Mouse (Mus musculus): ENCODE measurements at regions not wholly inside any gene's neighbourhood (a gene's known extent, or its start where the extent isn't known, plus 50 kb on each side); places are given as distances from the start of the nearest gene placed in this dataset.

DNA sequence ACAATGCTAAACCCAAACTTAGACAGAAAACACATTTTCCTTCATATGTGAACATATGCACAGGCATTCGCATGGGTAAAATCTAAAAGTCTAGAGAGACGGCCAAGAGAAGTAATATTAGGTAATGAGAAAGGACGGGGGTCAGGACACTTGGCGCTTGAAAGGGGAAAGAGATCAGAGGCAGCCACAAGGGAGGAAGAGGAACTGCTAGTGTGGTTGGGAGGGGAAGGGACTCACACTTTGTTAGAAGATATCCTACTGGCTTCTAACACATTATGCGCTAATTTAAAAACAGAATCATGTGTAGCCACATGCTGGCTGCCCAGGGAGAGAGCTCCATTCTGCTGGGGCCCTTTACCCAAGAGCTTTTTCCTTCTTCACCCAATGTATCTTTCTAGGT, 227.5 kb downstream of the Uaca start:
- no peak for ATAC-seq (ENCODE audit: insufficient number of reproducible peaks, insufficient read depth, low FRiP score, low TSS enrichment, low read depth)
- Histone ChIP-seq H3K4me2 (no peak overlapping the region), H3K27ac (no peak overlapping the region), H3K4me3 (no peak overlapping the region), H3K9me3 (no peaks in the 10 kb centered on the region), H3K36me3 (no peaks in the 10 kb centered on the region), H3K9ac (no peak overlapping the region), H3K4me1 (peaks cover 7% of the 10 kb centered on the region; the same call in 1 of the 2 replicates), H3K27me3 (peaks cover 28% of the 10 kb centered on the region)
- WGBS: 84% methylated on average over 5 of the region's 5 CpGs

DNA sequence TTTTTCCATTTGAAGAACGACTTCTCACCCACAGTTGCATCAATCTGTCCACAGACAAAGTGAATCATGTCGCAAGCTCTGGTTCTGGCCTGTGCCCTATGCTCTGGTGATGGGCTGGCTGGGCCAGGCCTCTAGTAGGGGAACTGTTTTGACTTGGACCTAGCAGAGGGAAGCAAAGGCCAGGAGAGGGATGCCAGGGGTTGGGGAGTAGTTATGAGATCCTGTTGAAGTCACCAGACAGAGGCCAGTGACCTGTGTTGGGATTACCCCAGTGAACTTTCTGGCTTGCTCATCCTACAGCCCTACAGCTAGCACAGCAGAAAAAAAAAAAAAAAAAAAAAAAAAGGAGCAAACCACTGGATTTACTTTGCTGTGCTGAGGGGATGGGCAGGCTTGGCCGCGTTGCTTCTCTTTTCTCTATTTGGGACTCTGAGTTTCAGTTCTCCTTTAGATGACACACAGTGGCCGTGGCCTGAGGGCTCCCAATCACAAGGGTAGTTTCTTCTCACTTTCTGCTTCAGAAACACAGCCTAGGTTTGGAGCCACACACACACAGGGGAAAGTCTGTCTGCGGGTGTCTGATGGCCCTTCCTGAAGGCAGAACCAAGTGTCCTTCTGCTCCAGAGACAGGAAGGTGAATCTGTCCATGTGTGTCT, 228.2 kb downstream of the Uaca start:
- WGBS: 76% methylated on average over 6 of the region's 6 CpGs
- Histone ChIP-seq H3K4me2 (no peak overlapping the region), H3K27ac (no peak overlapping the region), H3K4me3 (no peak overlapping the region), H3K9ac (no peak overlapping the region), H3K4me1 (no peaks in the 10 kb centered on the region), H3K27me3 (peaks cover 27% of the 10 kb centered on the region), H3K9me3 (no peaks in the 10 kb centered on the region), H3K36me3 (no peaks in the 10 kb centered on the region)
- no peak for ATAC-seq (ENCODE audit: insufficient number of reproducible peaks, insufficient read depth, low FRiP score, low TSS enrichment, low read depth)

DNA sequence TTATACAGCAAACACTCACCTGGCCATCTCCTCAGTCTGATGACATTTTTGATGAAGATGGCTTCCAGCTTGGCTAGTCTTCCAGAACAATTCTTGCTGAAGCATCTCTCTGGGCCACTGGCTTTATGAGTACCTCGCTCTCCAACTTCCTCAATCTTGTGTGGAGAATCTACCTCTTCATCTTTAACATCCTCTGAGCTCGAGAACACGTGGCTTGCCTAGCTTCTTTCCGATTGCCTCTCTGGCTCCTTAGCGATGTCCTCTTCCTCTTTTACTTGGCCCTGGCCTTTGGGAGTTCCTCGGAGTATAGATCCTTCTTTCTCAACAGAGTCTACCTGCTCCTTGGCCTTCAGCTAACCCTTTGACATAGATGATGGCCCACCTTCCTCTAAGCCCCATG, 231.0 kb downstream of the Uaca start:
- H3K9ac ChIP-seq: no peak overlapping the region
- H3K27ac ChIP-seq: no peak overlapping the region
- WGBS: 91% methylated on average over 6 of the region's 6 CpGs
- H3K4me3 ChIP-seq: no peak overlapping the region
- no peaks in the 10 kb centered on the region for H3K9me3 ChIP-seq
- no peaks in the 10 kb centered on the region for H3K36me3 ChIP-seq
- peaks cover 10% of the 10 kb centered on the region for H3K4me1 ChIP-seq
- no peak overlapping the region for H3K4me2 ChIP-seq
- no peak for ATAC-seq (ENCODE audit: insufficient number of reproducible peaks, insufficient read depth, low FRiP score, low TSS enrichment, low read depth)
- peaks cover 24% of the 10 kb centered on the region for H3K27me3 ChIP-seq

DNA sequence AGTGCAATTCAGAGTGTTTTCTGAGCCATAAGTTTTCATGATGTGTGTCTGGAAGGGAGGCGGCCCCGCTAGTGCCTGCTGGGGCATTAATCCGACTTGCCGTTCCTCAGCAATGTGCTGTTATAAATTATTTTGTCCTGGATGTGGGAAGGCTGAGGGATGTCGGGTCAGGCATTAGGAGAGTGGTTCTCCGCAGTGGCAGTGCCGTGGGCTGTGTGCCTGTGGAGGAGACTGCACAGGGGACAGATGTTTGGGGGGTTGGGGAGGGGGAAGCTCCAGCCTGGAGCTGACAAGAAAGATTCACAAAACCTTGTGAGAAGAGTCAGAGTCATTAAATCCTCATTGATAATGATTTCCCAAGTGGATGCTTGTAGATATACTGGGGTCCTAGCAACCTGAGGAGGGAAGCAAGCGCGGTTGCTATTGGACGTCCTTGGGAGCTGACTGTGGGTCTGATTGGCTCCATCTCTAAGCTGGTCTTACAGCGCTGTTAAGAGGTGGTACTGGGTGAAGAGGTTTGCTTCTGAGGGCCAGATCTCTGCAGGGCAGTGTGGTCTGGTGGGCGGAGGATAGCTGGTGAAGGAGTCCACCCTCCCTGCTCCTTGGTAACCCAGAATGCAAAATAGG, 234.5 kb downstream of the Uaca start:
- Histone ChIP-seq H3K4me3 (no peak overlapping the region), H3K36me3 (no peaks in the 10 kb centered on the region), H3K9ac (no peak overlapping the region), H3K9me3 (no peaks in the 10 kb centered on the region), H3K4me1 (peaks cover 43% of the 10 kb centered on the region), H3K27ac (no peak overlapping the region), H3K27me3 (peaks cover 27% of the 10 kb centered on the region), H3K4me2 (no peak overlapping the region)
- 58% methylated on average over 12 of the region's 12 CpGs for WGBS
- no peak for ATAC-seq (ENCODE audit: insufficient number of reproducible peaks, insufficient read depth, low FRiP score, low TSS enrichment, low read depth)

DNA sequence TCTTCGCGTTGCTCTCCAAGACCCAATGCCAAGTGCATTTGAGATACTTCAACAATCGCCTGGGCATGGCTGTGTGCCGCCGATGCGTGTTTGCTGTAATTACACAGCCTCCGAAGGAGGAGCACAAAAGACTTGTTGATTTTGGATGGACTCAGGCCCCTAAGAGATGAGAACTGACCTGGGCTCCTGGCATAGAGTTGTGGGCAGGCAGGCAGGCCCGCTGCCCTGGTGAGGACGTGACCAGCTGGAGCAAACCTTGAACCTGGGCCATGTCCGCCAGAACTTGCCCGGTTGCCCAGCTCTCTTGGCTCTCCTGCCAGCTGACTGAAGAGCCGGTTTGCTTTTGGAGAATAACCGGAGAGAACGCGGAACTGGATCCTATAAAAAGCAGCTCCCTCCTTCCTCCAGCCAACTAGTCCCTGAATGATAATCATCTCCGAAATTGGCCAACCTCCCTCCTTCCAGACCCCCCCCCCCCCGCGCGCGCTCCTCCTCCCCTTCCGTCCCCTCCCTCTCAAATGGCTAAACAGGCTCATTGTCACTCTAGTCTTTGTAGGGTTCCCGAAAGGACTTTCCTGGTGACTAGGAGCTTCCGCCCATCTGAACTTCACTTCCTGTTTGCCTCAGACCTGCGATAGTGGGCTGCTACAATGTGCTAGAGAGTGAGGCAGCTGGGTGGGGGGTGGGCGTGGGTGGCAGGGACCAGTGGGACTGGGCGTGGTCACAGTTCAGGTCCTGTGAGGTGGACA, 237.5 kb downstream of the Uaca start:
- Histone ChIP-seq H3K4me3 (no peak overlapping the region), H3K4me2 (no peak overlapping the region; the same call in 1 of the 2 replicates), H3K9me3 (no peaks in the 10 kb centered on the region), H3K36me3 (no peaks in the 10 kb centered on the region), H3K4me1 (peaks cover 45% of the 10 kb centered on the region), H3K9ac (no peak overlapping the region), H3K27me3 (peaks cover 37% of the 10 kb centered on the region), H3K27ac (peak overlapping the region; percentile 33; the same call in 1 of the 2 replicates)
- no peak for ATAC-seq (ENCODE audit: insufficient number of reproducible peaks, insufficient read depth, low FRiP score, low TSS enrichment, low read depth)
- WGBS: 56% methylated on average over 26 of the region's 26 CpGs

DNA sequence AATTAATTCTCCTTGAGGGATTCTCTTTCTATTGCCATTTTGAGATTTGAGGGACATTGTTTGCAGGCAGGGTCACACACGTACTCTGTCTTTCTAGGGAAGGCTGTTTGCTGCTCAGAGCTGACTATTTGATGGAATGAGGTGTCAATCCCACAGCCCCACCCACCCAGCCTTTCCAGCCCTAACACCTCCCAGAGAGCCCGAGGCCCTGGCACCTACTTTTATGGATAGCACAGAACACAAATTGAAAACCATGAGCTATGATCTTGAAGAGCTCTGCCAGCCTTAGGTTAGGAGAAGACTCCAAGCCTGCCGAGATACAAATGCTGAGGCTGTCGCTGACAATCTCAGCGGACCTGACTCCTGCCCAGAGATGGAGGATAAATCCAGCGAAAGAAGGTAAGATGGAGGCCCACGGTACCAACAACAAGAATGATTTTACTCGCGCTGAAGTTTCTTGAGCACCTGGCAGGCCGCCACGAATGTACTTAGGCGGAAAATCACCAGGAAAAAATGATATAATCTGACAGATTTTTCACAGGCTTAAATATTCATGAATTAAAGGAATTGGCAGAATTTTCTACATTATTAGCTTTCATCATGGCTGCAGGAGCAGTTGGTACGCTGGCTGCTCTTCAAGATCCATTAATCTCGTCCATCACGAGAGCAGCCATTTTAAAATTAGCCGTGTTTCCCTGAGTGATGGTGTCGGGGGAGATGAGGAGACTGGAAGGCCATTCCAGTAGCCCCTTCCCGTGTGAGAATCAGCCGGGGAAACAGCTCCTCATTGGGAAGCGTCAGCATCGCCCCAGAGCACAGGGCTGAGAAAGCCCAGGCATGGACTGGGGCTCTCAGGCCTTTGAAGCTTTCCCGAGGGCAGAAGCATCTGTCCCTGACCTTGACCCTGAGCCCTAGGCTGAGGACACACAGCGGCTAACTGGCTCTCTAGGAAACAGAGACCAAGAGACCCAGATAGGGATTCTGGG, 238.4 kb downstream of the Uaca start:
- Histone ChIP-seq H3K9ac (no peak overlapping the region), H3K4me2 (no peak overlapping the region), H3K36me3 (no peaks in the 10 kb centered on the region), H3K9me3 (no peaks in the 10 kb centered on the region), H3K4me3 (no peak overlapping the region), H3K27ac (0 out of 2 replicates have a peak overlapping the region, but pooled peaks have one; percentile 7), H3K4me1 (peaks cover 45% of the 10 kb centered on the region), H3K27me3 (peaks cover 32% of the 10 kb centered on the region)
- WGBS: 63% methylated on average over 23 of the region's 23 CpGs
- ATAC-seq (ENCODE audit: insufficient number of reproducible peaks, insufficient read depth, low FRiP score, low TSS enrichment, low read depth): no peak

DNA sequence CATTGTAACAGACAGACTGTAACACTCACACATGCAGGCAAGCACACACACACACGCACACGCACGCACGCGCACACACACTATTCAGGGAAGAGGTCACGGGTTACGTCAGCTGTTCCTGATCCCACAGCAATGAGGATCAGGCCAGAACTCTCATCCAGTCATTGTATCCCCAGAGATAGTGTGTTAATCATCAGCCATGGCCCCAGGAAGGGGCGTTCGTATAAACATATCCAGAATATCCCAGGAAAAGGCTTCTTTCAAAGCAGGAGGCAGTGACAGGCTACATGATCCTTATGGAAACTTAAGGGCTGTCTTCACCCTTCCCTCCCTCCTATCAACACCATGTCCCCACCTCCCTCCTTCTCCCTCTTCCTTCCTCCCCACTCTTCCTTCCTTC, 239.3 kb downstream of the Uaca start:
- no peak overlapping the region for H3K4me3 ChIP-seq
- H3K4me1 ChIP-seq: peaks cover 48% of the 10 kb centered on the region
- no peak overlapping the region for H3K9ac ChIP-seq
- no peak overlapping the region for H3K4me2 ChIP-seq
- no peaks in the 10 kb centered on the region for H3K36me3 ChIP-seq
- 57% methylated on average over 9 of the region's 9 CpGs for WGBS
- ATAC-seq (ENCODE audit: insufficient number of reproducible peaks, insufficient read depth, low FRiP score, low TSS enrichment, low read depth): no peak
- H3K27ac ChIP-seq: no peak overlapping the region
- no peaks in the 10 kb centered on the region for H3K9me3 ChIP-seq
- peaks cover 32% of the 10 kb centered on the region for H3K27me3 ChIP-seq

DNA sequence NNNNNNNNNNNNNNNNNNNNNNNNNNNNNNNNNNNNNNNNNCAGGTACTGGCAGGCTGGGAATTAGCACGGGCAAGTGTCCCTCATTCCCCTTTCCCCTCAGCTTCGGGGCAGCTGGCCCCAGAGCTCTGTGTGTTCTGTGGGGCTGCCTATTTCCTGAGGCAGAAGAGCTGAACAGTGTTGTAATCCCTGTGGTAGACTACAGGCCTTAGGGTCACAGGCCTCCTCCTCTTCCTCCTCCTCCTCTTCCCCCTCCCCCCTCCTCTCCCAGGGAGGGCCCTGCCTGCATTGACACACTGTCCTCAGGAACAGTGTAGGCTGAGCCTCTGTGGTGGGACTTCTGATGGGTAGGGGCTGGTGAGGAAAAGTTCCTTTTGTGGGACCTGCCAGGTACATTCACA, 247.7 kb downstream of the Uaca start:
- no peak overlapping the region for H3K4me2 ChIP-seq
- H3K4me3 ChIP-seq: no peak overlapping the region
- no peaks in the 10 kb centered on the region for H3K9me3 ChIP-seq
- peaks cover 14% of the 10 kb centered on the region for H3K4me1 ChIP-seq
- H3K9ac ChIP-seq: no peak overlapping the region
- no peaks in the 10 kb centered on the region for H3K36me3 ChIP-seq
- H3K27me3 ChIP-seq: peaks cover 24% of the 10 kb centered on the region
- WGBS: 32% methylated on average over 2 of the region's 2 CpGs
- ATAC-seq (ENCODE audit: insufficient number of reproducible peaks, insufficient read depth, low FRiP score, low TSS enrichment, low read depth): no peak
- no peak overlapping the region for H3K27ac ChIP-seq

DNA sequence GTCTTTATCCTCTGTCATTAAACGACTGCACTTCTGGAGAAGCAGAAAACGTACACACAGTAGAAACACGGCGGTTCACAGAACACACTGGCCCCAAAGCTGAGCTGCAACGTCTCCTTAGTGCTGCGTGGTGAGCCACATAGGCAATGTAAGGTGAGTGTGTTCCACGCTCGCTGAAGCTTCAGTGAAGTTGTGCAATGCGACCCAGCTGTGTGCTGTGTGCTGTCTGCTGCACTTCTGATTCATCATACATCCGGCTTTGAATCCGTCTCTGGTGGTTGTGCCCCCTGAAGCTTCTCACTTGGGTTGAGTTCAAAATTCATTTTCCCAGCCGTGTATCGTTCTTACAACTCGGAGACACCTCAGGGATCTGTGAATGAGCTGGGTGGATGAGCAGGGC, 250.6 kb downstream of the Uaca start:
- H3K27me3 ChIP-seq: peaks cover 29% of the 10 kb centered on the region

DNA sequence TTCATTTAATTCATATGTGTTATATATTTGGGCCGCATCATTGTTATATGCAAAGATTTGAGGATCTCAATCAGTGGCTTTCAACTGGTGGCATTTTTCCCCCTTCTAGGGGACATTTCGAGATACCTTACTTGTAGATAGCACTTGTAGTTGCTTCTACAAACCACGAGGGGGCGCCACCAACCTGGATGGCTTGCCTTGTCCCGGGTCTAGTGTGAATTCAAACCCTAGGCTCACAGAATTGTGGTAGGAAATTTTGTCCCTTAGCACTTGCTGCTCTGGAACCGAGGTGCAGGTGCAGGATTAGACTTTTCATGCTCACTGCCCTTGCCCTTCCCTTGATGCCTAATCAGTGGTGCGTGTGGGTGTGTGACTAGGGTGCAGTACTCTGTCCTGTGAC, 252.2 kb downstream of the Uaca start:
- no peaks in the 10 kb centered on the region for H3K4me1 ChIP-seq
- no peaks in the 10 kb centered on the region for H3K9me3 ChIP-seq
- H3K27ac ChIP-seq: no peak overlapping the region
- H3K9ac ChIP-seq: no peak overlapping the region
- peaks cover 27% of the 10 kb centered on the region for H3K27me3 ChIP-seq
- no peaks in the 10 kb centered on the region for H3K36me3 ChIP-seq
- no peak overlapping the region for H3K4me2 ChIP-seq
- WGBS: 22% methylated on average over 7 of the region's 7 CpGs
- H3K4me3 ChIP-seq: no peak overlapping the region
- ATAC-seq (ENCODE audit: insufficient number of reproducible peaks, insufficient read depth, low FRiP score, low TSS enrichment, low read depth): no peak

More for the DNA sequence above, 250.6 kb downstream of the Uaca start:
- H3K9ac ChIP-seq: no peak overlapping the region
- no peak for ATAC-seq (ENCODE audit: insufficient number of reproducible peaks, insufficient read depth, low FRiP score, low TSS enrichment, low read depth)
- H3K4me3 ChIP-seq: no peak overlapping the region
- H3K4me1 ChIP-seq: no peaks in the 10 kb centered on the region
- no peaks in the 10 kb centered on the region for H3K36me3 ChIP-seq
- no peaks in the 10 kb centered on the region for H3K9me3 ChIP-seq
- H3K27ac ChIP-seq: no peak overlapping the region
- no peak overlapping the region for H3K4me2 ChIP-seq
- WGBS: 69% methylated on average over 14 of the region's 14 CpGs

DNA sequence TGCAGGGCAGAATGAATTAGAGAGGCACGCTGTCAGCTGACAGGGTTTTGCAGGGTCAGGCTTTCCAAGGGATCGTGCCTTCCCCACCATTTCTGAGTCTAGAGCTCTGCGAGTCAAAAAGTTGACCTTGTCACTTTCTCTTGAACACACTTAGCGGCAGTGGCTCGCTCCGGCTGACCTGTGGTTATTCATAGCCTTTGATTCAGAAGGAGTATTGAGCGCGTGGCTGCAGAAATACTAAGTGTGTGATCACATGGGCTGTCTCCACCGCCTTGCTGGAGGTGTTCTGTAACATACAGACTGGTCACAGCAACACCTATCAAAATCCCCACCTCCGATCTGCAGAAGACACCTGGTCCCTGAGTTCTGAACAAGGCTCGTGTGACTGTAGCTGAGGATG, 252.9 kb downstream of the Uaca start:
- peaks cover 27% of the 10 kb centered on the region for H3K27me3 ChIP-seq
- H3K36me3 ChIP-seq: no peaks in the 10 kb centered on the region
- ATAC-seq (ENCODE audit: insufficient number of reproducible peaks, insufficient read depth, low FRiP score, low TSS enrichment, low read depth): no peak
- H3K4me1 ChIP-seq: no peaks in the 10 kb centered on the region
- H3K4me2 ChIP-seq: no peak overlapping the region
- WGBS: 80% methylated on average over 11 of the region's 11 CpGs
- H3K27ac ChIP-seq: no peak overlapping the region
- no peak overlapping the region for H3K9ac ChIP-seq
- no peaks in the 10 kb centered on the region for H3K9me3 ChIP-seq
- no peak overlapping the region for H3K4me3 ChIP-seq

Data from embryonic facial prominence, embryonic 13.5 days (tissue).